Mouse (Mus musculus) heart, embryonic 14.5 days (tissue): ENCODE results near the gene Nptn. TPM values are rescaled to one million over a fixed set of nuclear protein-coding genes. Genes with fewer than 3 reads are reported as not detected.

Experiments
- ATAC-seq: fragments of 200-750 bp; cut with Nextera tagmentation; 2 replicates; pipeline ENCODE4 v1.8.0; 2017; ENCODE audit warnings: low read depth, moderate TSS enrichment; ENCODE audit not compliant: insufficient number of reproducible peaks, insufficient read depth, low FRiP score
- H3K27ac ChIP-seq, 2 experiments: fragments of 200-500 bp in 1 of 2; fragments of 300-500 bp in 1 of 2; sonication (generic) in 1 of 2; replicated peaks in 1 of 2; 2 replicates each; pipeline ENCODE4 v1.5.1; 2012 to 2014; ENCODE audit warnings: low read depth in 2 of 2, low read length in 2 of 2, control low read depth in 1 of 2, mild to moderate bottlenecking in 1 of 2, mixed read lengths in 1 of 2; ENCODE audit not compliant: control insufficient read depth in 1 of 2, insufficient read depth in 1 of 2
- H3K27me3 ChIP-seq: fragments of 300-500 bp; sonication (generic); 2 replicates; pipeline ENCODE4 v1.6.1; 2014; ENCODE audit warnings: mild to moderate bottlenecking, low read length, control low read depth; ENCODE audit not compliant: control insufficient read depth, insufficient read depth
- H3K36me3 ChIP-seq: fragments of 300-500 bp; sonication (generic); 2 replicates; pipeline ENCODE4 v1.6.1; 2014; ENCODE audit warnings: mild to moderate bottlenecking, control low read depth, low read length, mixed read lengths; ENCODE audit not compliant: control insufficient read depth, insufficient read depth
- H3K4me1 ChIP-seq, 2 experiments: fragments of 200-500 bp in 1 of 2; fragments of 300-500 bp in 1 of 2; sonication (generic) in 1 of 2; 2 replicates each; pipeline ENCODE4 v1.6.1; 2012 to 2014; ENCODE audit warnings: low read length in 2 of 2, control low read depth in 1 of 2, mixed read lengths in 1 of 2; ENCODE audit not compliant: control insufficient read depth in 2 of 2, insufficient read depth in 2 of 2
- H3K4me2 ChIP-seq: fragments of 300-500 bp; sonication (generic); 2 replicates; pipeline ENCODE4 v1.6.1; 2014; ENCODE audit warnings: mild to moderate bottlenecking, low read length
- H3K4me3 ChIP-seq, 2 experiments: fragments of 200-500 bp in 1 of 2; fragments of 300-500 bp in 1 of 2; sonication (generic) in 1 of 2; 2 replicates each; pipeline ENCODE4 v1.5.1; 2012 to 2014; ENCODE audit warnings: low read length in 2 of 2, mild to moderate bottlenecking in 2 of 2, control low read depth in 1 of 2, low read depth in 1 of 2, moderate library complexity in 1 of 2; ENCODE audit not compliant: control insufficient read depth in 1 of 2, insufficient read depth in 1 of 2
- H3K9ac ChIP-seq: fragments of 300-500 bp; sonication (generic); 2 replicates; pipeline ENCODE4 v1.6.1; 2014; ENCODE audit warnings: mild to moderate bottlenecking, low read length
- H3K9me3 ChIP-seq: fragments of 300-500 bp; sonication (generic); 2 replicates; pipeline ENCODE4 v1.6.1; 2016; ENCODE audit warnings: low read length, control low read depth; ENCODE audit not compliant: control insufficient read depth
- WGBS: fragments of 180-500 bp; shearing (Covaris S2); extraction: QIAGEN DNeasy Blood & Tissue Kit; methylation state at CpG from one replicate; pipeline ENCODE4 v1.1.7; 2014; 5-methylcytosine and 5-hydroxymethylcytosine counted together
- polyA plus RNA-seq: library from polyadenylated mRNA; unstranded; fragments of >200 nt; fragmentation: Nextera tagmentation; extraction: Ambion mirVana; gene quantifications from 2 replicates; pipeline ENCODE4 v1.2.1, GENCODE M21; 2014

Gene Nptn
- polyA plus RNA-seq, 1 experiment from 2014 or later, result 136 TPM

DNA sequence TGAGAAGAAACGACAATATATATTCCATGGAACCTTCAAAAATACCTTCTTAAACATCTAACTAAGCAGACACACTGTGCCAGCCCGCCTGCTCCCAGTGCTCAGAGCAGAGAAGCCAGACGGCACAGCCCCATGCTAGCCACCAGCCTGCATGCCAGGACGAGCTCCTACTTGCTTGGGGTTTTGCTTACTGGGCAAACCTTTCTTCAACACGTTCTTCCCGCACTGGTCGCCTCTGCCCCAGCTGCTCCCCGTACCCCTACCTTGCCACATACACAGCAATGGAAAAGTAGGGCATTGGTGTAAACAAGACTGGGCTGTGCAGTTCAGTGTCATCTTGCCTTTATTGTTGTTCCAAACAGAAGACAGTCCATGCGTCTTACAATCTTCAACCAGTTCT, 83.5 kb downstream of the Nptn start:
- ATAC-seq, result no peak
- Histone ChIP-seq H3K9me3 (no peaks in the 10 kb centered on the region), H3K9ac (no peak overlapping the region), H3K4me3 (no peak overlapping the region), H3K36me3 (peaks cover 40% of the 10 kb centered on the region), H3K27ac (no peak overlapping the region), H3K27me3 (no peaks in the 10 kb centered on the region), H3K4me2 (no peak overlapping the region), H3K4me1 (peaks cover 13 to 16% of the 10 kb centered on the region in 2 experiments)
- 85% methylated on average over 9 of the region's 9 CpGs for WGBS

DNA sequence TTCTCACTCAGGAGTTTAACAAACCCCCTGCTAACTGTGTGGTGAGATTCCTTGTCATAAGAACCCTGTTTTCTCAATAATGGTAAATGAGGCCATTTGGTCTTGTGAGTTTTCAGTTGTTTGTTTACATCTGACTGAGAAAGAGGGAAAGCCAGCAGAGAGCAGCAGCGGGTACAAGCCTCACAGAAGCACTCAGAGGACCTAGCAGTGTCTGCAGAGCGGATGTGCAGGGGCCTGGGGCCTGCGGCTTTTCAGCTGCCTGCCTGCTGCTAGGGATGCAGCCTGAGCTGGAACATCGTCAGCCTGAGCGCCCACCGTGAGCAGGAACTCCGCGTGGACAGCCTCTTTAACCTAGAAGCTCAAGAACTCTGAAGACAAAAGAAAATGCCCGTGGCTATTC, 84.2 kb downstream of the Nptn start:
- no peak overlapping the region for H3K4me2 ChIP-seq
- WGBS, result 55% methylated on average over 9 of the region's 9 CpGs
- no peak overlapping the region for H3K4me3 ChIP-seq
- H3K9me3 ChIP-seq, result no peaks in the 10 kb centered on the region
- ATAC-seq, result no peak
- no peak overlapping the region; a peak in 1 of 4 replicates for H3K27ac ChIP-seq
- peaks cover 13 to 16% of the 10 kb centered on the region in 2 experiments for H3K4me1 ChIP-seq
- H3K9ac ChIP-seq, result no peak overlapping the region
- peaks cover 40% of the 10 kb centered on the region for H3K36me3 ChIP-seq
- H3K27me3 ChIP-seq, result no peaks in the 10 kb centered on the region

DNA sequence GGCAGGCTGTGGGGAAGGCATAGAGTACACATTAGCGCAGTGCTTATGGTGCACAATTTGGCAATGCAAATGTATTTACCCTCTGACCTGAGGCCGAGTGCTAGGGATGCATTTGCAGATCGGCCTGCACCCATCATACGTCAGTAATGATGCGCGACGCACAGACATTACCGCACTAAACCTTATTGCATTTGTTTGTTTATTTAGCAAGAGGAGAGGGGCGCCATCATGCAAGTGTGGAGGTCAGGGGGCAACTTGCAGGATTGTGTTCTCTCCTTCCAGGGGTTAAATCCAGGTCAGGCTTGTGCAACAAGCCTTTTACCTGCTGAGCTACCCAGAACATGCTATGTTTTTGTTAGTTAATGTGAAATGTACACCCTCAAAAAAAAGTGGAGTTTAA, 85.2 kb downstream of the Nptn start:
- Histone ChIP-seq H3K9ac (no peak overlapping the region), H3K36me3 (peaks cover 34% of the 10 kb centered on the region), H3K27ac (no peak overlapping the region), H3K27me3 (no peaks in the 10 kb centered on the region), H3K4me1 (peaks cover 15 to 18% of the 10 kb centered on the region in 2 experiments), H3K4me3 (no peak overlapping the region), H3K9me3 (no peaks in the 10 kb centered on the region), H3K4me2 (no peak overlapping the region)
- ATAC-seq, result no peak
- WGBS, result 90% methylated on average over 9 of the region's 9 CpGs

DNA sequence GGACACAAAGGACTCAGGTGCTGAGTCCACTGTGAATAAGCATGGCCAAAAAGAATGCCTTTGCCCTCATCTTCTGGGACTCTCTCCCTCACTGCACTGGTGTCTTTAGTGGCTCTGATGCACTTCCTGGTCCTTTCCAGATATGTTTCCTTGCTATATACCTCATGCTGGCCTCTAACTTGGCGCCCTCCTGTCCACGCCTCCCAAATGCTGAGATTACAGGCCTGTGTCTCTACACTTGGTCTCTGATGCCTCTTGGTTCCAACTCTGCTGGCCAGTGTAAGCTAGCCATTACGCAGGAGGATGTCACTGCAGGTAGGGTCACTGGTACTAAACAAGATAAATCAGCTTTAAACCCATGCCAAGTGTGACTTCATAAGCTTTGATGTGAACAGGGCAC, 86.1 kb downstream of the Nptn start:
- H3K27ac ChIP-seq, result peak overlapping the region; percentile 36 to 56
- H3K36me3 ChIP-seq, result peaks cover 25% of the 10 kb centered on the region
- peak; percentile 51; the same call in 1 of the 2 replicates for ATAC-seq
- H3K9ac ChIP-seq, result no peak overlapping the region
- no peaks in the 10 kb centered on the region for H3K9me3 ChIP-seq
- peaks cover 23 to 26% of the 10 kb centered on the region in 2 experiments for H3K4me1 ChIP-seq
- 49% methylated on average over 3 of the region's 3 CpGs for WGBS
- no peak overlapping the region for H3K4me3 ChIP-seq
- no peak overlapping the region for H3K4me2 ChIP-seq
- H3K27me3 ChIP-seq, result no peaks in the 10 kb centered on the region

DNA sequence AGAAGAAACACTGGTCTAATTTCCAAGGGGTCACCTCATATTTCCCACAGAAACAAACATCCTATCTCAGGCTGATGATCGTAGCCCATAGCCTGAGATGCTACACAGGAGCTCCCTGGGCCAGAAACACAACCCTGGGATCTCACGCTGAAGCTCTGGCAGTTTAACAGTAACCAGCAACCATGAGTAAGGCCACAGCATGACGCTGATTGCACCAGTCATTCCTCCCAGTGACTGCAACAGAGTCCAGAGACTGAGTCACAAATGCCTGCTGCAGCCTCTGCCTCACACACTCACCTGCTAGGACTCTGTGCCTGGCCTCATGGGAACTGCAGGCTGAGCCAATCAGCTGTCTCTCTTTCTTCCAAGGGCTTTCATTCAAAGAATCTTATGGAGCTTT, 87.0 kb downstream of the Nptn start:
- Histone ChIP-seq H3K36me3 (peaks cover 19% of the 10 kb centered on the region), H3K9ac (no peak overlapping the region), H3K4me3 (no peak overlapping the region), H3K27me3 (no peaks in the 10 kb centered on the region), H3K27ac (peak overlapping the region in 1 of 2 experiments; percentile 56; a peak in 3 of 4 replicates), H3K4me1 (peaks cover 23 to 26% of the 10 kb centered on the region in 2 experiments), H3K9me3 (no peaks in the 10 kb centered on the region), H3K4me2 (no peak overlapping the region)
- no peak for ATAC-seq
- 49% methylated on average over 3 of the region's 3 CpGs for WGBS

DNA sequence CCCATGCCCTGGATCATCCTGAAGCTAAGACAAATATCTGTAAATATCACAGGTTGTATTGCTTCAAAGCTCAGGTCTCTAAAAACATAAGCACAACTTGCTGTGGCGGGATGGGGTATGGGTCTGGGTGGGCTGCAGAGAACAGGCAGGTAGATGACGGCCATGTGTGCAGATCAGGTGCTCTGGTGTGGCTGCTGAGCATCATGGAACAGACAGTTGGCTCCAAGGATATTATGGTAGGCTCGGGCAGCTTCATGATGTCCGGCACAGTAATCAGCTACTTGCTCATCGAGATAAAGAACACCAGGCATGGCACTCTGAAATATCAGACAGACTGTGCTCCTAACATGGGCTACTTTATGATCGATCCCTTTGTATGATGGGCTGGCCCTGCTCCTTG, 87.8 kb downstream of the Nptn start:
- H3K4me3 ChIP-seq, result no peak overlapping the region
- H3K9ac ChIP-seq, result no peak overlapping the region
- H3K4me1 ChIP-seq, result peaks cover 23 to 26% of the 10 kb centered on the region in 2 experiments
- peaks cover 12% of the 10 kb centered on the region; the same call in 1 of the 2 replicates for H3K36me3 ChIP-seq
- no peak for ATAC-seq
- WGBS, result 70% methylated on average over 6 of the region's 6 CpGs
- no peak overlapping the region for H3K4me2 ChIP-seq
- no peaks in the 10 kb centered on the region for H3K27me3 ChIP-seq
- no peaks in the 10 kb centered on the region for H3K9me3 ChIP-seq
- H3K27ac ChIP-seq, result no peak overlapping the region

DNA sequence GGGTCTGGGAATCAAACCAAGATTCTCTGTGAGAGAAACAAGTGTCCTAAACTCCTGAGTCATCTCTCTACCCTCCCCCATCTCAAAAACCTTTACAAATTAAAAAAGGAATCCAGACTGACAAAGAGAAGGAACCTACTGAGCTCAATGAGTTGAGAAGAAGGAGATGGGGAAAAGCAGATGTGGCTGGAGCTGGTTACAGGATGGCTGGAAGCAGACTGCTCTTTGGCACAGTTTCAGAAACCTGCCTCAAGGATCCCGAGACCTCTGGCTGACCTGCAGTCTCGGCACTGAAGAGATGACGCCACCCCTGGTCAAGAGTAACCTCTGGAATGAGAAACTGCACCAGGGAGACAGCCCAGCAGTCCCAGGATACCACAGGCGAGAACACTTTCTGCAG, 90.4 kb downstream of the Nptn start:
- 0 out of 2 replicates have a peak, but pooled peaks have one; percentile 38 for ATAC-seq
- Histone ChIP-seq H3K9me3 (no peaks in the 10 kb centered on the region), H3K36me3 (no peaks in the 10 kb centered on the region), H3K27me3 (no peaks in the 10 kb centered on the region), H3K4me1 (peaks cover 25 to 26% of the 10 kb centered on the region in 2 experiments), H3K9ac (no peak overlapping the region), H3K4me2 (no peak overlapping the region), H3K4me3 (no peak overlapping the region), H3K27ac (peak overlapping the region; percentile 14; a peak in 1 of 4 replicates)
- 11% methylated on average over 4 of the region's 4 CpGs for WGBS

DNA sequence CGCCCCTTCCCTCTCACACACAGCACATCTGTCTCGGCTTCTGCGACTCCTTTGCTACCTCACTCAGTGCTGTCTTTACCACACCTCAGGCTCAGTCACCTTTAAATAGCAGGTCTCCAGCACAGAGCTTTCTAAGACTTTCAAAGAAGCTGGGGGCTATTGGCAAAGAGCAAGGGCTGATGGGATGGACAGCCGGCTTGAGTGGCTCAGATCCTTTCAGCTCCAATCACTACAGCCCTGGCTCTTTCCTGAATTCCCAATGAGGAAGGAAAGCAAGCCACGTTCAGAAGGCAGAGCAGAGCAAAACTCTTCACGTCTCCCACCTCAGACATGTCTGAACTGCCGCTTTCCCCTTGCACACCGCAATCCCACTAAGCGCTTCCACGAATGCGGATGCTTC, 92.7 kb downstream of the Nptn start:
- ATAC-seq, result no peak
- Histone ChIP-seq H3K9ac (no peak overlapping the region), H3K4me1 (peaks cover 10 to 11% of the 10 kb centered on the region in 2 experiments; a peak in 3 of 4 replicates), H3K36me3 (no peaks in the 10 kb centered on the region), H3K9me3 (no peaks in the 10 kb centered on the region), H3K27ac (no peak overlapping the region), H3K4me2 (no peak overlapping the region), H3K27me3 (no peaks in the 10 kb centered on the region), H3K4me3 (no peak overlapping the region)
- WGBS, result 75% methylated on average over 11 of the region's 11 CpGs
